Mouse (Mus musculus): ENCODE measurements around the gene Rel. TPM values are rescaled to one million over a fixed set of nuclear protein-coding genes. Genes with fewer than 3 reads are reported as not detected.

Gene Rel
- total and polyA plus RNA-seq, 3 experiments = 0.42 to 2.5 TPM; not detected in 1

- H3K4me3 ChIP-seq (ENCODE audit: control insufficient read depth in 1 of 2, insufficient read depth in 1 of 2, low read depth in 2 of 2, low read length in 2 of 2) = no peak overlapping the region
- DNase-seq (ENCODE audit: low read depth, low spot score) = no peak
- peaks cover 18 to 22% of the 10 kb centered on the region in 2 experiments for H3K36me3 ChIP-seq (ENCODE audit: control insufficient read depth in 1 of 2, insufficient read depth in 2 of 2, low read length in 2 of 2)
- no peak for TF ChIP-seq USF1 (IDR thresholded peaks at IDR 0.05; ENCODE audit: low read depth, low read length)
- TF ChIP-seq GATA1 (IDR thresholded peaks at IDR 0.05; ENCODE audit: low read depth, low read length) = peak; percentile 69
- peaks cover 2 to 5% of the 10 kb centered on the region in 2 experiments; a peak in 2 of 4 replicates for H3K4me1 ChIP-seq (ENCODE audit: control insufficient read depth in 1 of 2, insufficient read depth in 2 of 2, low read length in 2 of 2)
- H3K9me3 ChIP-seq (replicated peaks; ENCODE audit: insufficient read depth, low read length) = no peaks in the 10 kb centered on the region
- H3K79me2 ChIP-seq (ENCODE audit: control insufficient read depth, insufficient read depth, low read length, poor library complexity) = peaks cover 7% of the 10 kb centered on the region
- no peak overlapping the region for H3K9ac ChIP-seq (ENCODE audit: control insufficient read depth, low read depth, low read length, poor library complexity, severe bottlenecking)
- no peaks in the 10 kb centered on the region for H3K27me3 ChIP-seq (ENCODE audit: control insufficient read depth in 1 of 2, insufficient read depth in 2 of 2, low read length in 2 of 2)
- H3K27ac ChIP-seq (ENCODE audit: control insufficient read depth, low read depth, low read length) = no peak overlapping the region
These were observed 72.2 kb downstream of the Rel start for GRCm38 (mm10) chr11:23698526-23698925.

GRCm38 (mm10) chr11:23695847-23696246 lies 74.9 kb downstream of the Rel start:
- Histone ChIP-seq H3K27ac (ENCODE audit: control insufficient read depth, low read depth, low read length) (no peak overlapping the region), H3K9me3 (replicated peaks; ENCODE audit: insufficient read depth, low read length) (no peaks in the 10 kb centered on the region), H3K4me1 (ENCODE audit: control insufficient read depth in 1 of 2, insufficient read depth in 2 of 2, low read length in 2 of 2) (peaks cover 2 to 5% of the 10 kb centered on the region in 2 experiments; a peak in 2 of 4 replicates), H3K4me3 (ENCODE audit: control insufficient read depth in 1 of 2, insufficient read depth in 1 of 2, low read depth in 2 of 2, low read length in 2 of 2) (no peak overlapping the region), H3K27me3 (ENCODE audit: control insufficient read depth in 1 of 2, insufficient read depth in 2 of 2, low read length in 2 of 2) (no peaks in the 10 kb centered on the region), H3K9ac (ENCODE audit: control insufficient read depth, low read depth, low read length, poor library complexity, severe bottlenecking) (no peak overlapping the region), H3K79me2 (ENCODE audit: control insufficient read depth, insufficient read depth, low read length, poor library complexity) (peaks cover 7% of the 10 kb centered on the region), H3K36me3 (ENCODE audit: control insufficient read depth in 1 of 2, insufficient read depth in 2 of 2, low read length in 2 of 2) (peaks cover 9 to 20% of the 10 kb centered on the region in 2 experiments)
- no peak for DNase-seq (ENCODE audit: low read depth, low spot score)
- TF ChIP-seq TCF12 (IDR thresholded peaks at IDR 0.05; ENCODE audit: low read depth, low read length) = no peak
- no peak for TF ChIP-seq RCOR1 (IDR thresholded peaks at IDR 0.05; ENCODE audit: low read depth, low read length)
- no peak for TF ChIP-seq NELFE (IDR thresholded peaks at IDR 0.05; ENCODE audit: low read depth, low read length)
- no peak for TF ChIP-seq BHLHE40 (IDR thresholded peaks at IDR 0.05; ENCODE audit: borderline replicate concordance, low read depth, low read length)
- TF ChIP-seq MXI1 (IDR thresholded peaks at IDR 0.05; ENCODE audit: low read depth, low read length) = no peak
- TF ChIP-seq MAX (IDR thresholded peaks at IDR 0.05; ENCODE audit: low read length) = no peak
- TF ChIP-seq ZKSCAN1 (IDR thresholded peaks at IDR 0.05; ENCODE audit: low read depth, low read length) = no peak

- H3K4me1 ChIP-seq (ENCODE audit: control insufficient read depth in 1 of 2, insufficient read depth in 2 of 2, low read length in 2 of 2) = peaks cover 2 to 5% of the 10 kb centered on the region in 2 experiments; a peak in 2 of 4 replicates
- no peak overlapping the region for H3K27ac ChIP-seq (ENCODE audit: control insufficient read depth, low read depth, low read length)
These were observed 77.5 kb downstream of the Rel start for GRCm38 (mm10) chr11:23693286-23693685.

More at GRCm38 (mm10) chr11:23693286-23693685, 77.5 kb downstream of the Rel start:
- Histone ChIP-seq H3K9me3 (replicated peaks; ENCODE audit: insufficient read depth, low read length) (no peaks in the 10 kb centered on the region), H3K36me3 (ENCODE audit: control insufficient read depth in 1 of 2, insufficient read depth in 2 of 2, low read length in 2 of 2) (peaks cover 7 to 18% of the 10 kb centered on the region in 2 experiments), H3K79me2 (ENCODE audit: control insufficient read depth, insufficient read depth, low read length, poor library complexity) (peaks cover 7% of the 10 kb centered on the region), H3K9ac (ENCODE audit: control insufficient read depth, low read depth, low read length, poor library complexity, severe bottlenecking) (no peak overlapping the region), H3K27me3 (ENCODE audit: control insufficient read depth in 1 of 2, insufficient read depth in 2 of 2, low read length in 2 of 2) (no peaks in the 10 kb centered on the region), H3K4me3 (ENCODE audit: control insufficient read depth in 1 of 2, insufficient read depth in 1 of 2, low read depth in 2 of 2, low read length in 2 of 2) (no peak overlapping the region)
- no peak for DNase-seq (ENCODE audit: low read depth, low spot score)
- TF ChIP-seq RAD21 (IDR thresholded peaks at IDR 0.05; ENCODE audit: low read depth, low read length) (no peak), USF1 (IDR thresholded peaks at IDR 0.05; ENCODE audit: low read depth, low read length) (no peak), GABPA (IDR thresholded peaks at IDR 0.05; ENCODE audit: low read depth, low read length) (no peak), MXI1 (IDR thresholded peaks at IDR 0.05; ENCODE audit: low read depth, low read length) (no peak), ZKSCAN1 (IDR thresholded peaks at IDR 0.05; ENCODE audit: low read depth, low read length) (no peak), MAFK (IDR thresholded peaks at IDR 0.05; ENCODE audit: borderline replicate concordance, low read depth, low read length) (no peak)
